Mouse (Mus musculus): ENCODE measurements at regions not wholly inside any gene's neighbourhood (a gene's known extent, or its start where the extent isn't known, plus 50 kb on each side); places are given as distances from the start of the nearest gene placed in this dataset.

GRCm38 (mm10) chr10:95124476-95124875, 179.8 kb upstream of the Plxnc1 start:
- no peak for DNase-seq (ENCODE audit: extremely low spot score, low spot score)
- no peaks in the 10 kb centered on the region for H3K4me1 ChIP-seq
- no peaks in the 10 kb centered on the region for H3K27me3 ChIP-seq (ENCODE audit: poor library complexity, severe bottlenecking)
- no peaks in the 10 kb centered on the region for H3K9me3 ChIP-seq
- H3K4me3 ChIP-seq = no peak overlapping the region
- no peaks in the 10 kb centered on the region for H3K36me3 ChIP-seq (replicated peaks)
- no peak overlapping the region for H3K27ac ChIP-seq
- 92% methylated on average over 2 of the region's 2 CpGs for WGBS

DNA sequence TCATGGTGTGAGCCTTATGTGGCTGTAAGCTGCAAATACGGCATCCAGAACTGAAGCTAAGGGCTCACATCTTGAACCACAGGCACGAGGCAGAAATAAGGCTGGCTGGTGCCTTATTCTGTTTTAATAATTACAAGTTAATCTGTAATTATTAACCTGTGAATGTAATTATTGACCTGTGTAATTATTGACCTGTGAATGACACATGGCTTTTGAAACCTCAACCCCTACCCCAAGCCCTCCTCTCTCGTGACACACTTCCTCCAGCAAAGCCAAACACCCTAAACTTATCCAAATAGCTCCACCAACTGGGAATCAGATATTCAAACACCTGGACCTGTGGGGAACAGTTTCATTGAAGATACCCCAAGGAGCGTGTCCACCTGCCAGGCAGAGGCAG, 175.4 kb upstream of the Plxnc1 start:
- no peak for DNase-seq (ENCODE audit: extremely low spot score, low spot score)
- Histone ChIP-seq H3K36me3 (replicated peaks) (no peaks in the 10 kb centered on the region), H3K4me1 (peaks cover 6% of the 10 kb centered on the region; the same call in 1 of the 2 replicates), H3K9me3 (no peaks in the 10 kb centered on the region), H3K27me3 (ENCODE audit: poor library complexity, severe bottlenecking) (no peaks in the 10 kb centered on the region), H3K4me3 (no peak overlapping the region), H3K27ac (no peak overlapping the region)
- WGBS = 79% methylated on average over 4 of the region's 4 CpGs

DNA sequence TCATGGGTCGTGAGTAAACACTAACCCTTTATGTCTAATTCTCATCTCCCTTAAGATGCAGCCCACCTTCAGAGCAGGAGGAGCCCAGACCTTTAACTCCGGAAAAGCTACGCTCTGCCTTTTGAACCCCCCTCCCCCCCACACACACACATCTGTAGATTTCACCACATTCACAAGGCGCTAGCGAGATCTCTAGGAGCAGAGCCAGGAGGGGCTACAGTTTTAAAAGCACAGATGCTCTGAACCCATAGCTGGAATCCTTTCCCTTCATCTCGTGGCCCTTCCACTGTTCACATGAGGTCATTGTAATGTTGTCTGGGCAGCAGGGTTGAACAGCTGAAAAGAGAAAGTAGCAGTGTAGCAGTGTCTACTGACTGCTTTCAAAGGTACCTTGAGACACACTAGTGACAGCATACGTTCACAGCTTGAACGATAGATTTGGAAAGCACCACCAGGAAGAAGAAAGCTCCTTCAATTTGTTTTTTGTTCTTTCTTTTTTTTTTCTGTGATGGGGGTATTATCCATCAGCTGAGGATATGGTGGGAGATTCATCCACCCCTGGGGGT, 174.2 kb upstream of the Plxnc1 start:
- no peak overlapping the region for H3K4me3 ChIP-seq
- WGBS = 77% methylated on average over 8 of the region's 8 CpGs
- H3K27me3 ChIP-seq (ENCODE audit: poor library complexity, severe bottlenecking) = no peaks in the 10 kb centered on the region
- H3K36me3 ChIP-seq (replicated peaks) = no peaks in the 10 kb centered on the region
- no peak overlapping the region for H3K27ac ChIP-seq
- H3K4me1 ChIP-seq = peaks cover 6% of the 10 kb centered on the region; the same call in 1 of the 2 replicates
- no peak for DNase-seq (ENCODE audit: extremely low spot score, low spot score)
- H3K9me3 ChIP-seq = no peaks in the 10 kb centered on the region

DNA sequence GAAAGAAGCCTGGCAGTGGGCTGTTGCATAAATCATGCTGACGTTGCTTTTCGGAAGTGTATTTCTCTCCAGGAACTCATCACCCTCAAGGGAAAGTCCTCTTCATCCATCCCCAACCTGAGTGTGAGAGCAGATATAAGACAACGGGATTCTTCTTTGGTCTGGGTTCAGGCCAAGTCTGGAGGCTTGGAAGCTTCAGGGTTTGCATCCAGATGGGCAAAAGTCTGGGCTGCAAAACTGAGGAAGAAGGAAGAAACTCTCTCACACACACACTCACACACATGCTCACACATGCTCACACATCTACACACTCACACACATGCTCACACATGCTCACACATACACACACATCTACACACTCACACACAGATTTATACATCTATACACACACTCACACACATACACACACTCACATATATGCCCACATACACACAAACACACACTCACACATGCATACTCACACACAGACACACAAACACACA, 173.1 kb upstream of the Plxnc1 start:
- H3K36me3 ChIP-seq (replicated peaks) = no peaks in the 10 kb centered on the region
- no peak for DNase-seq (ENCODE audit: extremely low spot score, low spot score)
- H3K9me3 ChIP-seq = no peaks in the 10 kb centered on the region
- no peak overlapping the region for H3K27ac ChIP-seq
- H3K27me3 ChIP-seq (ENCODE audit: poor library complexity, severe bottlenecking) = no peaks in the 10 kb centered on the region
- H3K4me1 ChIP-seq = peaks cover 11% of the 10 kb centered on the region; the same call in 1 of the 2 replicates
- no peak overlapping the region for H3K4me3 ChIP-seq
- WGBS = 92% methylated on average over 3 of the region's 3 CpGs

- DNase-seq (ENCODE audit: extremely low spot score, low spot score) = no peak
- WGBS = 88% methylated on average over 6 of the region's 6 CpGs
- H3K4me3 ChIP-seq = no peak overlapping the region
- no peak overlapping the region for H3K27ac ChIP-seq
- H3K27me3 ChIP-seq (ENCODE audit: poor library complexity, severe bottlenecking) = no peaks in the 10 kb centered on the region
- no peaks in the 10 kb centered on the region for H3K36me3 ChIP-seq (replicated peaks)
- peaks cover 13% of the 10 kb centered on the region; the same call in 1 of the 2 replicates for H3K4me1 ChIP-seq
- H3K9me3 ChIP-seq = no peaks in the 10 kb centered on the region
These were observed 172.6 kb upstream of the Plxnc1 start for GRCm38 (mm10) chr10:95117041-95117730.

DNA sequence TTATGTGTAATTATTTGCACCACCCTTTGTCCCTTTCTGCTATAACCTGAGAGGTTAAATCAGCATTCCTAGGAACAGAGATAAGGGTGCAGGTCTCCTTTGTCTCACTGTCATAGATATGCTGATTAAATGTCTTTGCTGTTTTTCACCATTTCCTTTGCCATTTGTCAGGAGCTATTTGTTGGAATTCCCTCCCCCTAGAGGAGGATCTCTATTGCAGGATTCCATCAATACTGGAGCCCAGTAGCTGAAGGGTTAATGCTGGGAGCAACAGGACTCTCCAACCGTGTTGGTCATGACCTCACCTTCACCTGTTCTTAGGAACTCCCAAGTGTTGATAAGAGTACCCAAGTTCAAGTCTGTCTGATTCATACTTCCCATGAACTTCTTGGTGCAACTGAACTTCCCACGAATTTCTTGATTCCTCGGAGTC, 172.0 kb upstream of the Plxnc1 start:
- 69% methylated on average over 3 of the region's 3 CpGs for WGBS
- peaks cover 13% of the 10 kb centered on the region; the same call in 1 of the 2 replicates for H3K4me1 ChIP-seq

GRCm38 (mm10) chr10:95112837-95113388, 168.3 kb upstream of the Plxnc1 start:
- H3K9me3 ChIP-seq = no peaks in the 10 kb centered on the region
- H3K4me3 ChIP-seq = no peak overlapping the region
- DNase-seq (ENCODE audit: extremely low spot score, low spot score) = no peak
- no peak overlapping the region for H3K27ac ChIP-seq
- H3K36me3 ChIP-seq (replicated peaks) = no peaks in the 10 kb centered on the region
- no peaks in the 10 kb centered on the region; the same call in 1 of the 2 replicates for H3K27me3 ChIP-seq (ENCODE audit: poor library complexity, severe bottlenecking)
- H3K4me1 ChIP-seq = peaks cover 13% of the 10 kb centered on the region
- 54% methylated on average over 9 of the region's 9 CpGs for WGBS

More for the DNA sequence above, 172.0 kb upstream of the Plxnc1 start:
- H3K4me3 ChIP-seq = no peak overlapping the region
- H3K27me3 ChIP-seq (ENCODE audit: poor library complexity, severe bottlenecking) = no peaks in the 10 kb centered on the region
- no peaks in the 10 kb centered on the region for H3K36me3 ChIP-seq (replicated peaks)
- no peaks in the 10 kb centered on the region for H3K9me3 ChIP-seq
- DNase-seq (ENCODE audit: extremely low spot score, low spot score) = no peak
- no peak overlapping the region for H3K27ac ChIP-seq

GRCm38 (mm10) chr10:95112231-95112774, 167.7 kb upstream of the Plxnc1 start:
- H3K4me3 ChIP-seq = no peak overlapping the region
- 72% methylated on average over 14 of the region's 14 CpGs for WGBS
- no peaks in the 10 kb centered on the region for H3K36me3 ChIP-seq (replicated peaks)
- H3K4me1 ChIP-seq = peaks cover 19% of the 10 kb centered on the region
- H3K27ac ChIP-seq = no peak overlapping the region
- no peaks in the 10 kb centered on the region for H3K9me3 ChIP-seq
- no peak for DNase-seq (ENCODE audit: extremely low spot score, low spot score)
- H3K27me3 ChIP-seq (ENCODE audit: poor library complexity, severe bottlenecking) = no peaks in the 10 kb centered on the region; the same call in 1 of the 2 replicates

DNA sequence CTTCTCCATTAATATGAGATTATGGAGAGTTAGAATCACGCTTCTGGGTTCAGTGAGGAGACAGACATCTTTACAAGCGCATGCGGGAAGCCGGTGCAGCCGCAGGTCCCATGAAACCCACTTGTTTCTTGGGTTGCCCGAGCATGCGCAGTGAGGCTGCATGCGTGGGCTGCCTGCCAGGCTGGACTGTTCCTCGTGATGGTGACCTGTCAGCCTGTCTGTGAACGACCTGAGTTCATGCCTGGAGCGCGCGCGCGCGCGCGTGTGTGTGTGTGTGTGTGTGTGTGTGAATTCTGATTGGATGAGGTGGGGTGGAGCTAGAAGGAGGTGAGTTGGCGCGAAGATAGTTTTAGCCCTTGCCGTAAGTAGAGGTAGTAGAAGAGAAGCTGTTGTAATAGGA, 166.2 kb upstream of the Plxnc1 start:
- 90% methylated on average over 21 of the region's 21 CpGs for WGBS
- no peak for DNase-seq (ENCODE audit: extremely low spot score, low spot score)
- Histone ChIP-seq H3K27me3 (ENCODE audit: poor library complexity, severe bottlenecking) (no peaks in the 10 kb centered on the region; the same call in 1 of the 2 replicates), H3K4me3 (no peak overlapping the region), H3K4me1 (peaks cover 23% of the 10 kb centered on the region), H3K9me3 (no peaks in the 10 kb centered on the region), H3K27ac (no peak overlapping the region), H3K36me3 (replicated peaks) (no peaks in the 10 kb centered on the region)

DNA sequence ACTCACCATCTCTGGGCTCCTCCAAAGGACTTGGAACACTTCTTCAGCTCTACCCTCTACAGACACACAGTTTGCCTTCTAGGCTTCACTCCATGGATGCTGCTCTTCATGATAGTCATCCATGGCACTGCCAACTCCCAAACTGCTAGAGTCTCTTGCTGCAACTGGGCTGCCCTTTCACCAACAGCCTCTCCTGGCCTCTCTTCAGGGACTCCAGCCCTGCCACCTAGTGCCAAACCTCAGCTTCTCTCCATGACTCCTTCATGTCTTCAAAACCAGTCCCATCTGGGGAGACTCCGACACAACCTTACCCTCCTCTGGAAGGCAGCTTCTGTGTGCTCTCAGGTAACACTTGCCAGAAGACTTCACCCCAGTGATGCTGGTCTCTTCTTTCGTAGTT, 164.9 kb upstream of the Plxnc1 start:
- Histone ChIP-seq H3K4me1 (peaks cover 23% of the 10 kb centered on the region), H3K27me3 (ENCODE audit: poor library complexity, severe bottlenecking) (no peaks in the 10 kb centered on the region; the same call in 1 of the 2 replicates), H3K9me3 (no peaks in the 10 kb centered on the region), H3K4me3 (no peak overlapping the region), H3K27ac (no peak overlapping the region), H3K36me3 (replicated peaks) (no peaks in the 10 kb centered on the region)
- WGBS = 86% methylated on average over 2 of the region's 2 CpGs
- no peak for DNase-seq (ENCODE audit: extremely low spot score, low spot score)

GRCm38 (mm10) chr10:95107532-95108251, 163.1 kb upstream of the Plxnc1 start:
- DNase-seq (ENCODE audit: extremely low spot score, low spot score) = peak; percentile 30
- H3K27me3 ChIP-seq (ENCODE audit: poor library complexity, severe bottlenecking) = no peaks in the 10 kb centered on the region; the same call in 1 of the 2 replicates
- H3K4me3 ChIP-seq = no peak overlapping the region
- H3K27ac ChIP-seq = peak overlapping the region; percentile 71
- WGBS = 27% methylated on average over 3 of the region's 3 CpGs
- peaks cover 17% of the 10 kb centered on the region for H3K4me1 ChIP-seq
- no peaks in the 10 kb centered on the region for H3K9me3 ChIP-seq
- no peaks in the 10 kb centered on the region for H3K36me3 ChIP-seq (replicated peaks)

DNA sequence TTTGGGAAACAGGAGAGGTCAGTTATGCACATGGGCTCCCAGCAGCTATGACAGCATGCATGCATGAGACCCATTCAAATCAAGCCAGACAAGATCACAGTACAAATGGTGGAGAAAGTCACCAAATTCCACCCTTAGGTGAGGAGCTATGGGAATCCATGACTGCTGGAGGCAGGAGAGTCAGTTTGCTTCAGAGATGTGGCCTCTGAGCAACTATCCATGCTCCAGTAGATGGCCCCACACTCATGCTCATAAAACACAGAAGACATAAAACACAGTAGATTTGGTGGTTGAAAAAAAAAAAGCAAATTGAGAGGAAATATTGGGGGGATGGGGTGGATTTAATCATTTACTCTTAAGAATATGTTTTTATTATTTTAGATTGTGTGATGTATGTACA, 159.2 kb upstream of the Plxnc1 start:
- no peak overlapping the region for H3K4me3 ChIP-seq
- H3K27me3 ChIP-seq (ENCODE audit: poor library complexity, severe bottlenecking) = no peaks in the 10 kb centered on the region; the same call in 1 of the 2 replicates
- H3K4me1 ChIP-seq = peaks cover 16% of the 10 kb centered on the region
- H3K9me3 ChIP-seq = no peaks in the 10 kb centered on the region
- H3K36me3 ChIP-seq (replicated peaks) = no peaks in the 10 kb centered on the region
- no peak overlapping the region for H3K27ac ChIP-seq
- DNase-seq (ENCODE audit: extremely low spot score, low spot score) = no peak

Measured in forebrain, embryonic 10.5 days (tissue).